Mouse (Mus musculus) embryonic fibroblast, embryonic 13.5 days (primary cell): Measurements from ENCODE around the gene Asap2.

Source experiments
- CTCF ChIP-seq: IDR thresholded peaks from 2 replicates; pipeline ENCODE4 v1.5.1; 2011; ENCODE audit warnings: mild to moderate bottlenecking, control low read depth, low read length, moderate library complexity, borderline replicate concordance; ENCODE audit not compliant: insufficient read depth
- POLR2A ChIP-seq: IDR thresholded peaks from 2 replicates; pipeline ENCODE4 v1.6.1; 2011; ENCODE audit warnings: low read depth, mild to moderate bottlenecking, control low read depth, low read length, moderate library complexity

DNA sequence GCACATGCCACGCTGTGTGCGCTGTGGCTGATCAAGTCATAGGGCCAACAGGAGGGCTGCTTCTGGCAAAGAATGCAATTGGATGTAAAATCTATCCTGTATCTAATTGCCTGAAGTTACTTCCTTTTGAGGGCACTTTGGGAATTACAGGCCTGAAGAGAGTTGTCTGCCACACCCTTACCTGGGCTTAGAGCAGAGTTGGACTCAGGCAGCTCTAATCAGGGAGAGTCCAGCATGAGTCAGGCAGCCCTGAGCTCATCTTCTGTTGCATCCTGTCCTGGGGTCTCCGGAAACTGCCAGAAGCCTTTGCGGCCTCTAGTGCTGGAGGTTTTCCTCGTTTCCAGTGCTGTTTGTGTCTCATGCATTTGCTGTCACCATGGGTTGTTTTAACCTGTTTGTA, 186.1 kb downstream of the Asap2 start:
- TF ChIP-seq CTCF: no peak
- TF ChIP-seq POLR2A: no peak
